Mouse (Mus musculus): ENCODE results near the gene Hltf. TPM values are rescaled to one million over a fixed set of nuclear protein-coding genes. Genes with fewer than 3 reads are reported as not detected.

The Hltf gene
- 38.1 TPM for polyA plus RNA-seq (2017; shearing (Covaris generic))

GRCm38 (mm10) chr3:20057306-20058196 lies at the start of gene Hltf:
Hltf (plus strand) TSS chr3:20057811.

GRCm38 (mm10) chr3:20034719-20035404 lies 22.7 kb upstream of the Hltf start, which contains the start of gene Hps3:
Hps3 (minus strand) TSS chr3:20035315.

GRCm38 (mm10) chr3:20154531-20155367 lies 97.1 kb downstream of the Hltf start, which contains the start of gene Gyg:
Gyg (minus strand) TSS chr3:20155317.

Other genes with a start within 250 kb of the Hltf start
- 0.96 TPM for gene Cp, start 100.8 kb upstream of the Hltf start, polyA plus RNA-seq (2017; shearing (Covaris generic))
- gene Hps3, start 22.5 kb upstream of the Hltf start, polyA plus RNA-seq (2017; shearing (Covaris generic)): 41.1 TPM
- gene Gyg, start 97.5 kb downstream of the Hltf start, polyA plus RNA-seq (2017; shearing (Covaris generic)): 20.5 TPM
- 0.27 TPM for gene Cpa3, start 184.4 kb downstream of the Hltf start, polyA plus RNA-seq (2017; shearing (Covaris generic))
- gene Cpb1, start 217.9 kb downstream of the Hltf start, polyA plus RNA-seq (2017; shearing (Covaris generic)): not detected

Measured in effector memory CD4-positive, alpha-beta T cell, adult 7 months (primary cell).